Mouse (Mus musculus) embryo, embryonic 11 days (tissue): Measurements from ENCODE around the gene Xylt1.

Experiments
- DNase-seq: peaks from one replicate; pipeline ENCODE4 v3.0.0-alpha.2; 2015

The Xylt1 gene

DNA sequence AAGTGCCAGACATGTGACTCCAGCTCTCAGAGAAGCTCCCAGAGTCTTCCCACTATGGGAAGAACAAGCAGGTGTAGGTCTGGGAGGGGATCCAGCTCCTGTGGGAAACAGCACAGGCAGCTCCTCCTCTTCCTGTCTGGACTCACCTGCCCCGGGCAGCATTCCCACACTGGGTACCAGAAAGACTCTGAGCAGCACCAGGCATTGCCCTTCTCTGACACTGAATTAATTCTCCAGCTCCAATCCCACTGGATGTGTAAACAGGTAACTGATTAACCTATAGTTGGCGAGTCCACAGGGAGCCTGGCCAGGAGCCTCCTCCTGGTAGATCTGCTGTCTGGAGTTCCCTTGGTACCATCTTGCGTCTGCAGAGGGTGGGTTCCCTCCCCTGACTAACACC lies 248.0 kb downstream of the Xylt1 start:
- DNase-seq = no peak

DNA sequence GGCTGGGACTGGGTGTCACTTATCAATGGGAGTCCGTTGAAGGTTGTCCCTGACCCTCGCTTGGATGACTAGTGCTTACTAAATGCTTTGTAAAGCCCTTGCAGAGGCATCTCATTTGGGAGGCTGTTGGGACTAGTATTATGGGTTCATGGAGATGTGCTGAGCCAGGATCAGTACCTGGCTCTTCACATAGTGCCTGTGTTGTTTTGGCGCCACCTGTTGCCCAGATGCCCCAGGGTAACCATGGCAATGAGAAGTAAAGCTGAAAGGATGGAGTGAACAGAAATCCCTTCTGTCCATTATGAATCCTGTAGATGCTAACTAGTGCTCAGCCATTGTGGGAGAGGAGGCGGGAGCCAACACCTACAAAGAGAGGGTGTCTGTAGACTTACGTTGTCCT lies 249.9 kb downstream of the Xylt1 start:
- DNase-seq = peak; percentile 46

DNA sequence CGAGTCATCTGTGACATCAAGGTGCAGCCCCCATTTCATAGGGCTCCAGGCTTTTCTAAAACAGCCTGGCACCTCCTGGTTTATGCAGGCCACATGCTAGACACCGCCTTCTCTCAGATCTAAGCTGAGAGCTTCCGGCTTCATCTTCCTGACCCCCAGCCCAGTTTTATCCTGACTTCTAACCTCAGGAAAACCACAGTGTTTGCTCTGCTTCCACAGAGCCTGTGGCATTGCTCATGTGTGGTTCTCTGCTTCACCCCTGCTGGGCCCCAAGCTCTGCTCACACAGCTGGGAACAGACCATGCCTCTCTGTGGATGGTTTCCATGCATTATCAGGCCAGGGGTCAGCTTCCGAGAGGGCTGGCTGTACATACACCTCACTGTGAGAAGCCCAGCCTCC lies 254.8 kb downstream of the Xylt1 start:
- DNase-seq = no peak

DNA sequence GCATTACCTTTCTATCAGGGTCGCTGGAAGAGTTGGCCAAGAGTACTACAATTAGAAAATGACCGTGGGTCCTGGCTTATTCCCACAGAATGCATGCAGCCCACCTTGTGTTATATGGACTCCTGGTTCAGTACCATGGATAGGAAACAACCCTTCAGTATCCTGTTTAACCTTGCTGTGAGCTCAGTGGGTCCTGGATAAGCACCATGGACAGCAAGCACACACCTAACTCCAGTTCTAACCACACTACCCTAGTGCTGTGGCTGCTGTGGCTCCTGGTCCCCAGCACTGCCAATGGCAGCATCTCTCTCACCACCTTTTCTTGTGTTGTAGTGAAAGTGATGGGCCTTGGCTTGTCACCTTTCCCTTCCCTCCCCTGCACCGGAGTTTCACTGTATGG lies 255.9 kb downstream of the Xylt1 start:
- DNase-seq = peak; percentile 58

DNA sequence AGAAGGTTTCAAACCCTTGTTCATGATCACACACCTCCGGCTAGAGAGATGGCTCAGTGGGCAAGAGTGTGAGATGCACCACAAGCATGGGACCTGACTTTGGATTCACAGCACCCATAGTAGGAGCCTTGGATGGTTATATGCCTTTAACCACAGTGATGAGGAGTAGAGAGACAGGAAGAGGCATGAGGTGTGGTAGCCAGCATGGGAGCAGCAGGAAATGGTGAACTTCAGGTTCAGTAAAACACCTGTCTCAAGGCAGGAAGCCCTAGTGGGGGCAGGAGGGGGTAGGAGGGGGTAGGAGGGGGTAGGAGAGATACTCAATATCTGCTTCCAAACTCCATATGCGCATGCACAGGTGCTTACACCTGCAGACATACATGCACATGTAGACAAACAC lies 257.2 kb downstream of the Xylt1 start:
- no peak for DNase-seq

DNA sequence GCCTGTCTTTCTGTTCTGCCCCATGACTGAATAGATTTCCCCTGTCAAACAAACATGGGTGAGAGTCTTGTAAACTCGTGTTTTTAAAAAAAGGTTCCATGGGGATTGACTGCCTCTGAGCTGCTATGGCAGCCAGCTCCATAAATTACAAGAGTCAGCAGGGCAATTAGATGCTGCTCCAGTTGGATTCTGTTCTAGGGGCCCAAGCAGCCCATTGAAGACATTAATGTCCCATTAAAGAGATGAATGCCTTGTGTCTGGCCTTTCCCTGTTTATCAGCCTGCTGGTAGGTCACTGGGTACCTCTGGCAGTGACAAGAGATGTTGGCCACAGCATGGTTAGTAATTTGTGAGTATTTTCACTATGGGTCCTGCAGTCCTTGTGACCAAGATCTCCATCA lies 271.9 kb downstream of the Xylt1 start:
- no peak for DNase-seq

DNA sequence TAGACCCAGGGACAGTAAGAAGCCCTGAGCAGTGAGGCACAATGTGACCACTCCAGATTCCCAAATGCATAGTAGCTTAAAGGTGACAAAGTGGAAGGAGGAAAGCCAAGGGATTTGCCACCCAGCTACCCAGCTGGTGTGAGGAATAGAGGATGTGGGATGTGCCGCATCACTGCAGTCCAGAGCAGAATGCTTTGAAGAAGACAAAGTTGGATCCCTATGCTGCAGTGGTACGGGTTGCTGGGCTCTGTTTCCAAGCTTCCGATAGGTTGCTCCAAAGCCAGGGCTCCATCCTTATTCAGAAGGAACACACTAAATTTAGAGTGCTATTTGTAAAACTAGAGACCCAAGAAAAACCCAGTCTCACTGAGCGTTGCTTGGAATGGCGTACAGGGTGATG lies 275.0 kb downstream of the Xylt1 start:
- no peak for DNase-seq

DNA sequence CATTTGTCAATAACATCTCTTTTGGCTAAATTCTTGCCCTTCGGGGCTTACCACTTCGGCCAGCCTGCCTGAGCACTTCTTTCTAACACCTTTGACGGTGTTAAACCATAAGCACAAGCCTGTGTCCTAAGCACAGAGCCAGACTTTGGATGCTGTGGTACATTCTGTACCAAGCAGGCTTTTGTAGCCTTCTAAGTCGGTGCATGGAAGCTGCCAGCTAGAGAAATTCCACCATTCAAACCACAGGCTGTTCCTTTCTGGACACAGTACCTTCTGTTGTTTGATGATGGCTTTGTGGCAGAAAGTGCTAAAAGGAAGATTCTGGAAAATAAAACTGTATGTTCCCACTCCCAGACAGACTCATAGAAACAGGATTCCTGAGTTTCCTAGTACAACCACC lies 277.4 kb downstream of the Xylt1 start:
- no peak for DNase-seq

DNA sequence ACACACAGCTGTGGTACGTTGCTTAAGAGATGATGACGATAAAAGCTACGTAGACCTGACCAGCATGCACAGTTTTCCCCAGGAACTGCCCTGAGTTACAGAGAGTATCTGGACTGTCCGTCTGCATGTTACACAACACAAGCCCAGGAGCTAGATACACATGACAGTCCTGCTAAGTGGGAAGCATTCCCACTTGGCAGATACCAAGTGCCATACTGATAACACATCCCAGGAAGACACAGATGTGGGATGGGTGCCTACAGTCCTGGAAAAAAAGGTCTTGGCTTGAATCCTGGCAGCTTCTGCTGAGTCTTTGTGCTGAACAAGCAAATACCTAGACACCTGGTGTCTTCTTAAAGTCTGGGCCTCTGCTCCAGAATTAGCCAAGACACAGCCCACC lies 278.0 kb downstream of the Xylt1 start:
- DNase-seq = no peak

DNA sequence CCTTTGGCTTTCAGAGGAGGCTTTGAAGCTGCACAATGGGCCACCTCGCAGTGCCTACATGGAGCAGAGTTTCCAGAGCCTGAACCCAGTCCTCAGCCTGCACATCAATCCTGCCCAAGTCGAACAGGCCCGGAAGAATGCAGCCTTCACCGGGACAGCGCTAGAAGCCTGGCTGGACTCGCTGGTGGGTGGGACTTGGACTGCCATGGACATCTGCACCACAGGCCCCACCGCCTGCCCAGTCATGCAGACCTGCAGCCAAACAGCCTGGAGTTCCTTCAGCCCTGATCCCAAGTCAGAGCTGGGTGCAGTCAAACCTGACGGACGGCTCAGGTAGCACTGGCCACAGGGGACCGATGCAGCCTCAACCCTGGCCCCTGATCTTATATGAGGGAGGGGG lies 286.5 kb downstream of the Xylt1 start:
- DNase-seq = no peak

DNA sequence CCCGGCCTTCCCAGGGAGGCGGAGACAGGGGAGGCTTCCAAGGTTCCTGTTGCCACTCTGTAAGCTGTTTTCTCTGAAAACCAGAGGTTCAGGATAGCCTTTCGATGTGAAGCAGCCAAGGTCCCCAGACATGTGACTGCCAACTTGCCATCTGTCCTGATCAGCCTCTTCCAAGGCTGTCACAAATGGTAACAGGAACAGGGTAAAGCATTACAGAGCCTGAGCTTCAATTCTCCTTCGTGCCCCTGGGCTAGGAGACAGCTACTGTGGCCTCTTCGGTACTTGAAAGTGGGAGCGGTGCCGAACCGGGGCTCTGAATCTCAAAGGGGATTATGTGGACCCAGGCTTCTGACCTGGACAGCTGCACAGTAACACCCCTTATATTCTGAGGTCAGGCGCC lies 287.4 kb downstream of the Xylt1 start:
- DNase-seq = no peak

DNA sequence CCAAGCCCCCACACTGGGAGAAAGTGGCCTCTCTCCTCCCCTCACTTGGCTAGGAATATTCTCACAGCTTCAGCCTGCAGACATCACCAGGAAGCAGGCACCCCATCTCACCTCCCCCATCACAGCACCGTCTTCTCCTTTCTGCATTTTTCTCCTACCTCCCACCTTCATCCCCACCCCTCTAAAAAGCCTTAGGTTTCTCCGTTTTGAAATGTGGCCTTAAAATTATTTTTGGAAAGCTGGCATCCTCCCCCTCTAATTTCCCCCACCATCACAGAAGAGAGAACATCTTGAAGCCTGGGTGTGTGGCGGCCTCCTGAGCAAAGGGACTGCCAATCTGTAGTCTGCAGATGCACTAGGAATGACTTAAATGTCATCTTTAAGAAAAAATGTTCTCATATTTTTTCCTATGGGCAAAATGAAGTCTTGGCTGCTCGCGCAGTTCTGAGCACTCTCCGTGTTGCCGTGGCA lies 291.4 kb downstream of the Xylt1 start:
- no peak for DNase-seq

DNA sequence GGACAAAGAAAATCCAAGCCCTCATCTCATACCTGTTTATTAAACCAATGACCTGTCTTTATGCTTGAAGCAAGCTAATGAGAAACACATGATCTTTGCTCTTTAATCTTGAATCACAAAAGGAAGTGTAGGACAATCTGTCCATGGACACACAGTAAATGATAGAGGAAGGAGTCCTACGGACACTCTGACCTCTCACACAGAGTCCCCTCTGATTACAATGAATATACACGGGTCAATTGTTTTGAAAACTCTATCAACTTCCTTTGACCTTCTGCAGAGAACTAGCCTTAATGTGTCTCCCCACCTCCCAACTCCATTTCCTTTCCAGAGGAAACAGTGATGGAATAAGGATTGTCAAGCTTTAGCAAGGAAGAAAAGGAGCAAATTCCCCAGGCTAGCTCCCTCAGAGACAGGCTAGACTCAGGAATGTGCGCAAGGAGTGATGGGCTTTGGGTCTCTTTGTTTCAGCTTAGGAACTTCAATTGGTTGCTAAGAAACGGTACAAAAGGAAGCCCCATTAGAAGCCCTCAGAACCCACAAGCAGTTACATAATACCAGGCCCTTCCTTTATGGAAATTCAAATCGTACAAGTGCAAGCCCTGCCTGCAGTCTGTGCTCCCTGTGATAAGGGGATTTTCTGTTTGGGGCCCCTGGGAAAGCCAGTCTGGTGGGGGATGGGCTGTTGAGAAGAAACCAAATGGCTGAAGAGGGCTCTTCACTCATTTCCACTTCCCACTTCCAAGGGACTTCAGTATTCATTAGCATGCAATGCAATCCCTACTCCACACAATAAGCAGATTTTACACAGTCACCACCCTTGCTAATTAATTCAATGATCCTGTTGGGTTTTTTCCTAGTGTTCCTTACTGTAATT lies 305.6 kb downstream of the Xylt1 start:
- DNase-seq = peak; percentile 72

DNA sequence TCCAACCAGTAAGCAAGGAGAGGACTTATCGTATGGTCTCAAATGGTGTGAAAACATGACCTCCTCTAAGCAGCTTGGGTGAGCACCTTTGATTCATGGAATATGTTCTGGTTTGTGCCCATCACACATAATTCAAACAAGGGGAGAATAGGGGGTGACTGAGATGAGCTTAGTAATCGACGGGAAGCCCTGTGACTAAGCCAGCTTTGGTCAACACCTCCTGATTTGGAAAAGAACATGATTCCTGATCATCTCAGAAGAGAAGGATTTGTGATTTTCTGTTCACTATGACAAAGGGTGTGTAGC lies 306.2 kb downstream of the Xylt1 start:
- DNase-seq = no peak

DNA sequence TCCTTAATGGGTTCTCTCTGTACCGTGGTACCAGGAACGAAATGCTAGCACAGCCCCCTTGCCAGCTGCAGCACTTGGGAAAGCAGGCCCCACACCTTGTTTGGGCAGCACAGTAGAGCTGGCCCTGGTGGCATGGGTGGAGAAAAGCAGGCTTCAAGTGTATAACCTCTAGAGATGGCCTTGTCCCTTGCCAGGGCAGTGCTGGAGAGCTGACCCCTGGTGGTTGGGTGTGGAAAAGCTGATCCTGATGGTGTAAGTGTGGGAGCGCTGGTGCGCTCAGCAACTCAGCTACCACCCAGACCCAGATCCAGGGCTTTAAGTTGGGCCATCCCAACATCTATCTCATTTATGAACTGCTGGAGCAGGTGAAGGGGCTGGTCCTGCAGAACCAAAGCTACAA lies 314.8 kb downstream of the Xylt1 start:
- peak; percentile 23 for DNase-seq

DNA sequence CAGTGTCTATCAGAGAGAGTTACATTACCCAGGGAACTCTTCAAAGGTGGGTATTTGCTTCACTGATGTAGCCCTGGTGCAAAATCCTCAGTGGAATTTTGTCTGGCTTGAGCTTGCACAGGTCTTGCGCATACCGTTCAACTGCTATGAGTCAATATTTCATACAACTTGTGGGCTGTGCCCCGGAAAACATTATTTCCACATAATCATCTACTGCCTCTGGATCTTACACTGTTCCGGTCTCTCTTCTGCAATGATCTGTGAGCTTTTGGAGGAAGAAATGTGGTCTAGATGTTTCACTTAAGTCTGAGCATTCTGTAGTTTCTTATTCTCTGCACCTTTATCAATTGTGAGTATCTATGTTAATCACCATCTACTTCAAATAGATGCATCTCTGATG lies 316.9 kb downstream of the Xylt1 start:
- no peak for DNase-seq

DNA sequence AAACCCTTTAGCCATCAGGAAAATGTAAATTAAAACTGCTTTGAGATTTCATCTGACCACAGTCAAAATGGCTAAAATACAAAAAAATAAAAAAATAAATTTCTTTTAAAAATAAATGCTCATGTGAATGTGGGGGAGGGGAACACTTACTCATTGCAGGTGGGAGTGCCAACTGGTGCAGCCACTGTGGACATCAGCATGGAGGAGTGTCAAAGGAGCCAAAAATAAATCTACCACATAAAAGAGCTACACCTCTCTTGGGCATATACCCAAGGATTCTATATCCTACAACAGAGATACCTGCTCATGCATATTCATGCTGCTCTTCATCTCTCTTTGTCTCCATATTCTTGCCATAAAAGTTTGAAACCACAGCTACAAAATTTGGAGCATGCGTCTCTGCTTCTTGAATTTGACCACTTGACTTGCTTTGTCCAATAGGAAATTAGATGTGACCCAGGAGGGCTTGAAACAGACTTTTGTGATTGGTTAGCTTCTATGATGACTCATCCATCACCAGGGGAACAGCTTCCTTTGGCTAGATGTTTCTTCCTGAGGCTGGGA lies 317.9 kb downstream of the Xylt1 start:
- no peak for DNase-seq

DNA sequence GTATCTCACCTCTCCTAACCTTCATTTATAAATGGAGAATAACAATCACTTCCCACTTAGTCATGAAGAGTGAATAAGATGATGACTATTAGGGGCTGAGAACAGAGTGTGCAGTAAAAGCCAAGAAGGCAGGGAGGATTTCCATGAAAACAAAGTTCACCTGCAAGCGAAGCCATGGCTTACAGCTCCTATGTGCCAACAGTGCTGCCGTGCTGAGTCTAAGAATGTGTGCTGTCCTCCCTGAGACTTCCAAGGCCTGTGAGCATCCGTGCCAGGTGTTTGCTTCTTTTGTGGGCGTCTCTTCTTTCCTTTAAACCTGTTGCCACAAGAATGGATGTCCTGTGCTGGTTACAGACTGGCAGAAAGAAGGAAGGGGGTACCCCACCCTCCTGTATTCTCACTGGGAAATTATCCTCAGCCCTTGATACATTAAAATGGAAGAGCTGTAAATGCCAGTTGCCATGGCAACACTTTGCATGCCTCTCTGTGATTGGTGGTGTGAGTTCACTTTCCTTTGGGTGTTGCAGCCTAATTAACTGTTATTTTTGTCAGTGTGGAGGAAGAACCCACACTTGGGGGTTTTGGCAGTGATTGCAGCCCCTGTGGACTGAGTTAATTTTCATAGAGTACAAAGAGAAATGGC lies 318.7 kb downstream of the Xylt1 start:
- peak; percentile 33 for DNase-seq

DNA sequence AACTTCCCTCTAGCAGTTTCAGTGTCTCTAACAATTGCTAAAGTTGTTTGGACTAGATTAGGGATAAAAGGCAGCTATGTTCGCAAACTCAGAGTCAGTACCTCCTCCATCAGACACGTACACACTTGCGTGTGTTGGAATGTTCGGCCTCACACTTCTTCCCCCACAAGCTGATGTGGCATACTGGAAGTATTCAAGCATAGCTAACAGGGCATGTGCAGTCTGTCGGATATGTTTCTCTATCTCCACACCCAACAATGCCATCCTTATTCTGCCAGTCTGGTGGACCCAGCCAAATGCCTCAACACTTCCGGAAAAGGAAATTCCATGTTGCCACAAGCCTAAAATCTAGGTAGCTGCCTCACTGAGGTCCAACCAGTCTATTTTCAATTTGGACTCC lies 319.3 kb downstream of the Xylt1 start:
- no peak for DNase-seq

DNA sequence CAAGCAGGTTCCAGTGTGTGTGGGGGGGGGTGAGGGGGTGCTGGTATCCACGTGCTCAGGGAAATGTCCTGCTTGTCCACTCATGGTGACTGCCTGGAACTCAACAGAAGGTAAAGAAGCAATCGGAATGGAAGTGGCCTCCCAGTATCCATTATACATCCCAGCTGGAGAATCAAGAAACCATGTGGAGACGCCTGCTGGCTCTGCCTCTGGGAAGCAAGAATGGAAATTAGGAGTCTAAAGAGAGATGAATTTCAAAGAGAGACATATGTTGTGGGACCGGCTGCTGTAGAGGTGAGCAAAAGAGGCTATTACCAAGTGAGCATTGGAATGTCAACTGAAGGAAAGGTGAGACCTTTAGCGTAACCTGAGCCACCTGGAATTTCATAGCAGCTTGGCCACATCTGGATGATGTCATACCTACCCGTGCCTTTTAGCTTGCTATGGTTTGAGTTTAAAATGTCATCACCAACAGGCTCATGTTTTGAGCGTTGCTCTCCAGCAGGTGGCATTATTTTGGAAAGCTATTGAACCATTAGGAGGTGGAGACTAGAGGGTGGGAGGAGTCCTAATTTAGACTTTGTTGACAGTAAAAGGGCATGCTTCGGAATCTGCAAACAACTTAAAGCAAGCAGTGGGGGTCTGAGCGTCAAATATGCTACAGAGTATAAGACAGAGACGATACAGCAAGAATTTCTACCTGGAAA lies 329.3 kb downstream of the Xylt1 start:
- peak; percentile 15 for DNase-seq

DNA sequence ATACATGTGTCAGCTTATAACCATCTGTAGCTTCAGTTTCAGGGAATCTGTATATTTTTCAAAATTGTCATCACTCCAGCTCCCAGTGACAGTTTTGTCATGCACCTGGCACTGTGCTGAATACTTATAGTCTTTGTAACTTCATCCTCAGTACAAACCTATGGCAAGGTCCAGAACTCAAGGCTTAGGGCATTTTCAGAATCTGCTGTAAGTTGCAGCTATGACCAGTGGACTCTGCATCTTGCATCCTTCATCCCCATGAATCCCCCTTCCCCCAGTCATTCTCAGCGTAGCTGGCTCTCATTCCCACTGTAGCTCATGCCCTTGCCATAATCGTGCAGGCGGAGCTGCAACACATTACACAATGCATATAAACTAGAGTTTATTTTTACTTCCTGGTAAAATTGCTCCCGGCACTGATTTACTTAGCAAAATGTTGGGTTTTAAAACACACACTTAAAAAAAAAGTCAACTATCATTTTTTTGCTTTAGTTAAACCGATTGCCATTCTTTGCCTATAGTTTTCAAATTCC lies 336.2 kb downstream of the Xylt1 start:
- DNase-seq = no peak

DNA sequence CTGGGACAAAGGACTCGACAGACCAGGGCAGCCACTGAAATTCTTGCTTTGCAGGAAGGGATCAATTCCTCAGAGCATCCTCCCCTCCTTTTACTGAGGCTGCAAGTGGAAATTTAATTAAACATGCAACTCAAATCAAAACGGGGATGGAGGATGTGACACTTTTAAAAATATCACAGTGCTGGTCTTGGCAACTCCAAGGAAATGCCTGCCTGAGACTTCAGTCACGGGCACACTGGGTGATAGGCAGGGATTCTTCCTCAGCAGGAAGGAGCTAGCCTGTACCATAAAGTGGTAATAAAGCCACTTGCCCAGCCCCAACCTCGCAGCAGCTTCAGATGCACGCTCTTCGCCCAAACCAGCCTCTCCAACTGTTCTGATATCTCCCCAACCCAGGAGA lies 339.6 kb downstream of the Xylt1 start:
- DNase-seq = no peak
